Mouse (Mus musculus): ENCODE results near the gene Mettl14. TPM values are rescaled to one million over a fixed set of nuclear protein-coding genes. Genes with fewer than 3 reads are reported as not detected.
"Not testable (repeated sequence)": the region's sequence is repeated elsewhere in the genome, so short reads cannot be mapped to it uniquely, and the experiment has no call there.

Gene Mettl14
- polyA plus RNA-seq, 1 experiment from 2014 or later = 17.6 TPM

DNA sequence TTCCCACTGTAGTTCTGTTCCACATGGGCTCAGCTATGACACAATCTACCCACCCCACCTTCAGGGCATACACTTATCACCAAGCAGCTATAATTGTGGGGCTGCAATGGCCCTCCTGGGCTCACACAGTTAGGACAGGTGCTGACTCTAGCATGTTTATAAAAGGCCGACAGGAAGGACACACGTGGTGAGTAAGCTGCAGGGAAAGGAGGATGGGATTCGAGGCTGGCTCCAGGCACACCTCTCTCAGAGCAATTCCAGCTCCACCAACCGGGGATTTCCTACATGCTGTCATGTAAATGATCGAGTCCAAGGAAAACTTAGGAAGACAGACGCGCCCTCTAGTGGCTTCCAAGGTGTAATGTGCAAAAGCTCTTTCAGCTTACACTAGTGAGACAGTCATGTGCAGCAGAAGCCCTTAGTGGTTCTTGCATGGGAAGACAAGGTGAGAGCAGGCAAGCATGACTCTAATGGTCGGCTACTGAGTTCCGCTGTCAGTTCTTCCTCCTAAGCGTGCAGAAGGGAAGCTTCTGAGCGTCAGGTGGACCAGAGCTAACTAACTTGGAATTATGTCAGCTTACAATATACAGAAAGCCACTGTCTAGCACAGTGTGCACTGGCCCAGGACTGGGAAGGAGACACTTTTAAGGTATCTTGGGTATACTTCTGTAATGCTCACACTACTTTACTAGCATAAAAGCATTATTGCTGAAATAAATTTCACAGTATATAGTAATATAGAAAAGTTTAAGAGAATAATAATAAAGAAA lies 14.0 kb downstream of the Mettl14 start:
- ATAC-seq = peak; percentile 74
- Histone ChIP-seq H3K27ac (ENCODE audit: low read depth, low read length) (no peak overlapping the region), H3K4me2 (ENCODE audit: low read length) (no peak overlapping the region), H3K9me3 (replicated peaks; ENCODE audit: control insufficient read depth, low read length) (no peaks in the 10 kb centered on the region), H3K4me3 (ENCODE audit: low read depth, low read length) (no peak overlapping the region), H3K27me3 (replicated peaks; ENCODE audit: control insufficient read depth, insufficient read depth, low read length) (no peaks in the 10 kb centered on the region), H3K36me3 (ENCODE audit: control insufficient read depth, insufficient read depth, low read length) (peaks cover 63% of the 10 kb centered on the region), H3K9ac (ENCODE audit: low read length) (no peak overlapping the region), H3K4me1 (ENCODE audit: control insufficient read depth, insufficient read depth, low read length) (no peaks in the 10 kb centered on the region)
- 32% methylated on average over 11 of the region's 11 CpGs for WGBS
- peak; percentile 87 for DNase-seq (ENCODE audit: low spot score)

DNA sequence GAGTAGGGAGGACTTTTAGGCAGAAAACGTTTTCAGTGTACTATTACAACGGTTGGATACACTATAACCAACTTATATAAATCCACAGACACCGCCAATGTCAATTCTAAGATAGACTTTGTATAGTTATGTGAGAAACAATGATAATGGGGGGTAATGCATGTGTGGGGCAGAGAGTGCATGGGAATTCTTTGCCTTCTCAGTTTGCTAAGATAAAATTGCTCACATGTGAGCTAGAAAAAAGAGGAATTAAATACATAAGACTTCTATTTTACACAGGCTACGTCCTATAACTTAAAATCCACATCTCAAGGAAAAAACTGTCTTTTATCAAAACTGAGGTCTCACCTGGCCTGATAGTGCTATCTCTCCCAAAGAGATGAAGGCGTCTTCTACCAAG lies 15.0 kb downstream of the Mettl14 start:
- H3K4me3 ChIP-seq (ENCODE audit: low read depth, low read length) = no peak overlapping the region

DNA sequence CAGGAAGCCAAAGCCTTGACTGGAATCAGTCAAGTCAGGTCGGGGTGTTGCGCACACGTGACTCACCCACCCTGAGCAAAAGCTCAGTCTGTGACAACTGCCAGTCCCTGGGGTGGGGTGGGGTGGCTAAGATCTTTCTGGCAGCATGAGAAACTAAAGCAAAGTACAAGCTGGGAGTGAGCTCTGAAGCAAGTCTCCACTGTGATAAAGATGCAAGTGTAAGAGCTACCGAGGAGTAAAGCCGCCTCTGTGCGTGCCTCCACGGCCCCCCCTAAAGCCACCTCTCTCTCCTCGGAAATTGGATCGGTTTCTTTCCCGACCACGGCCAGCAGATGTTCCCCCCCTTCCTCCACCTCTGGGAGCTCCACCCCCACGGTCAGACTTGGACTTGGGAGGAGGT lies 16.7 kb downstream of the Mettl14 start:
- no peaks in the 10 kb centered on the region for H3K4me1 ChIP-seq (ENCODE audit: control insufficient read depth, insufficient read depth, low read length)
- H3K9ac ChIP-seq (ENCODE audit: low read length) = no peak overlapping the region
- no peak overlapping the region for H3K27ac ChIP-seq (ENCODE audit: low read depth, low read length)
- WGBS = 91% methylated on average over 12 of the region's 12 CpGs
- no peak overlapping the region for H3K4me3 ChIP-seq (ENCODE audit: low read depth, low read length)
- ATAC-seq = no peak
- H3K9me3 ChIP-seq (replicated peaks; ENCODE audit: control insufficient read depth, low read length) = no peaks in the 10 kb centered on the region
- no peaks in the 10 kb centered on the region for H3K27me3 ChIP-seq (replicated peaks; ENCODE audit: control insufficient read depth, insufficient read depth, low read length)
- peaks cover 56% of the 10 kb centered on the region for H3K36me3 ChIP-seq (ENCODE audit: control insufficient read depth, insufficient read depth, low read length)
- DNase-seq (ENCODE audit: low spot score) = no peak
- no peak overlapping the region for H3K4me2 ChIP-seq (ENCODE audit: low read length)

More for the DNA sequence above, 15.0 kb downstream of the Mettl14 start:
- Histone ChIP-seq H3K36me3 (ENCODE audit: control insufficient read depth, insufficient read depth, low read length) (peaks cover 63% of the 10 kb centered on the region), H3K27ac (ENCODE audit: low read depth, low read length) (no peak overlapping the region), H3K4me2 (ENCODE audit: low read length) (no peak overlapping the region), H3K9ac (ENCODE audit: low read length) (no peak overlapping the region), H3K27me3 (replicated peaks; ENCODE audit: control insufficient read depth, insufficient read depth, low read length) (no peaks in the 10 kb centered on the region), H3K4me1 (ENCODE audit: control insufficient read depth, insufficient read depth, low read length) (no peaks in the 10 kb centered on the region), H3K9me3 (replicated peaks; ENCODE audit: control insufficient read depth, low read length) (no peaks in the 10 kb centered on the region)
- no peak for DNase-seq (ENCODE audit: low spot score)
- no peak for ATAC-seq
- 96% methylated on average over 5 of the region's 5 CpGs for WGBS

DNA sequence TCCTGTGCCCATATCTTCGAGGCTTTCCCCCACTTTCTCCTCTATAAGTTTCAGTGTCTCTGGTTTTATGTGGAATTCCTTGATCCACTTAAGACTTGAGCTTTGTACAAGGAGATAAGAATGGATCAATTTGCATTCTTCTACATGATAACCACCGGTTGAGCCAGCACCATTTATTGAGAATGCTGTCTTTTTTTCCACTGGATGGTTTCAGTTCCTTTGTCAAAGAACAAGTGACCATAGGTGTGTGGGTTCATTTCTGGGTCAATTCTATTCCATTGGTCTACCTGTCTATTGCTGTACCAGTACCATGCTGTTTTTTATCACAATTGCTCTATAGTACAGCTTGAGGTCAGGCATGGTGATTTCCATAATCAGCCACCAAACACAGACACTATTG lies 19.1 kb downstream of the Mettl14 start:
- not testable (repeated sequence) for H3K27ac ChIP-seq (ENCODE audit: low read depth, low read length); DNase-seq (ENCODE audit: low spot score); H3K27me3 ChIP-seq (replicated peaks; ENCODE audit: control insufficient read depth, insufficient read depth, low read length); ATAC-seq; H3K9me3 ChIP-seq (replicated peaks; ENCODE audit: control insufficient read depth, low read length); H3K4me2 ChIP-seq (ENCODE audit: low read length); H3K4me3 ChIP-seq (ENCODE audit: low read depth, low read length); H3K4me1 ChIP-seq (ENCODE audit: control insufficient read depth, insufficient read depth, low read length); H3K9ac ChIP-seq (ENCODE audit: low read length)
- 93% methylated on average over 2 of the region's 2 CpGs for WGBS
- H3K36me3 ChIP-seq (ENCODE audit: control insufficient read depth, insufficient read depth, low read length) = peaks cover 49% of the 10 kb centered on the region

DNA sequence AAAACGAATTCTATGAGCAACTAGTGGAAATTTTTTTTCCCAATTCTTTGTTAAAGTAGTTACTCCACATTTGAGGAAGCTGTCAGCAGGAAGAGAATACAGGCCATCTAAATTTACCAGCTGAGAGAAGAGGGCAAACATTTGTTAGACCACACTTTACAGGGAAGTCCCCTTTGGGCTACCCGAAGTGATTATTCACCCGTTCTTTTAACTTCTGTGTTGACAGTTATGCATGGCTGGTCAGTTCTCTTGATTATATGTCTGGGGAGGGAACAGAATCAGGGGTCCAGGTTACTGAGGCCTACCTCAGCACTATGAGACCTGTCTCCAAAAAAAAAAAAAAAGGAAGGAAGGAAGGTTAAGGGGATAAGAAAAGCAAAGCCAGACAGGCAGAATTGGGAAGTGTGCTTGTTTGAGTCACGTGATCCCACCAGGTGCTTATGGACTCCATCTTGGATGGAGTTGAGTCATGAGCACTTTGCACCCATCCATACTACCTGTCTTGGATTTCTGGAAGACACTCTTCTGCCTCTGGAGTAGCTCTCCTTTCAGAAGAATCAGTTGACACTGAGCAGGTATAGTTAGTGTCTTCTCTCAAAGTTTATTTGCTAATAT lies 29.4 kb downstream of the Mettl14 start:
- DNase-seq (ENCODE audit: low spot score) (no peak), ATAC-seq (no peak)
- H3K36me3 ChIP-seq (ENCODE audit: control insufficient read depth, insufficient read depth, low read length) = no peaks in the 10 kb centered on the region
- no peak overlapping the region for H3K27ac ChIP-seq (ENCODE audit: low read depth, low read length)
- H3K4me1 ChIP-seq (ENCODE audit: control insufficient read depth, insufficient read depth, low read length) = no peaks in the 10 kb centered on the region
- WGBS = 83% methylated on average over 4 of the region's 4 CpGs
- no peak overlapping the region for H3K4me3 ChIP-seq (ENCODE audit: low read depth, low read length)
- no peaks in the 10 kb centered on the region for H3K27me3 ChIP-seq (replicated peaks; ENCODE audit: control insufficient read depth, insufficient read depth, low read length)
- H3K9me3 ChIP-seq (replicated peaks; ENCODE audit: control insufficient read depth, low read length) = no peaks in the 10 kb centered on the region
- no peak overlapping the region for H3K9ac ChIP-seq (ENCODE audit: low read length)
- H3K4me2 ChIP-seq (ENCODE audit: low read length) = no peak overlapping the region

DNA sequence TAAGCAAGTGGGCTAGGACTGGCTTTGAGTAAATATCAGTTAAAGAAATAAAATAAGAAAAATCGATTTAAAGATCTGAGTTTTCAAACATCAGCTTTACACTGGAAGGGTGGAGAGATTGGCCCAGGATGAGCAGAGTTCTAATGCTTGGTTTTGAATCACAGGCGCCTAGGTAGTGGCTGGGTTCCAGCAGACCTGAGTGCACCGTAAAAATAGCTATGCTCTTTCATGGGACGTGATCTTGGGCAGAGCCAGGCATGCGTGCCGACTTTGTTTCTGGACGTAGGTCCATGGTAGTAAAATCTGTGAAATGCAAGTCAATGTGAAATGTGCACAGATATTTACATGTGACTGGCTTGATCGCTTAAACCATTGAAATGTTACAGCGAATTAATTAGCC lies 31.5 kb downstream of the Mettl14 start:
- DNase-seq (ENCODE audit: low spot score) = no peak
- no peak overlapping the region for H3K4me2 ChIP-seq (ENCODE audit: low read length)
- no peak for ATAC-seq
- no peak overlapping the region for H3K4me3 ChIP-seq (ENCODE audit: low read depth, low read length)
- WGBS = 89% methylated on average over 9 of the region's 9 CpGs
- no peaks in the 10 kb centered on the region for H3K27me3 ChIP-seq (replicated peaks; ENCODE audit: control insufficient read depth, insufficient read depth, low read length)
- H3K4me1 ChIP-seq (ENCODE audit: control insufficient read depth, insufficient read depth, low read length) = no peaks in the 10 kb centered on the region
- no peak overlapping the region for H3K27ac ChIP-seq (ENCODE audit: low read depth, low read length)
- no peaks in the 10 kb centered on the region for H3K36me3 ChIP-seq (ENCODE audit: control insufficient read depth, insufficient read depth, low read length)
- H3K9ac ChIP-seq (ENCODE audit: low read length) = no peak overlapping the region
- H3K9me3 ChIP-seq (replicated peaks; ENCODE audit: control insufficient read depth, low read length) = no peaks in the 10 kb centered on the region

DNA sequence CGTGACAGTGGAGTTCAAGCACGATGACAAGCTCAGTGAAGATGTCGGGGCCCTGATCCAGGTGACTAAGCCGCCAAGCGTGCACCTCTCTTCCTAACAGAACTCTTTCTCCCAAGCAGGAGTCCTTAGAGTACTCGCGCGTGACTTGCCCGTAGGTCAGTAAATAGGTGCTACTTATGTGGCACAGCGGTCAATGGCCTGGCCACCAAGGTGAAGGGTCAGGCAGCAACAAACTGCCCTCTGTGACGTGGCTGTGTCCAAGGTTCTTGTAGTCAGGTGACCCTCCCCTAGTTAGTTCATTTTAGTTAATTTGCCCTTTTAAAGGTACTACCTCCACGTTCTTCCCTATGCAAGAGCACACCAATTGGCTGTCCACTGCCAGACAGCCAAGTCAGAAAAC lies 32.2 kb downstream of the Mettl14 start:
- Histone ChIP-seq H3K36me3 (ENCODE audit: control insufficient read depth, insufficient read depth, low read length) (no peaks in the 10 kb centered on the region), H3K9me3 (replicated peaks; ENCODE audit: control insufficient read depth, low read length) (no peaks in the 10 kb centered on the region), H3K27ac (ENCODE audit: low read depth, low read length) (no peak overlapping the region), H3K27me3 (replicated peaks; ENCODE audit: control insufficient read depth, insufficient read depth, low read length) (no peaks in the 10 kb centered on the region), H3K4me1 (ENCODE audit: control insufficient read depth, insufficient read depth, low read length) (no peaks in the 10 kb centered on the region), H3K4me3 (ENCODE audit: low read depth, low read length) (no peak overlapping the region), H3K4me2 (ENCODE audit: low read length) (no peak overlapping the region), H3K9ac (ENCODE audit: low read length) (no peak overlapping the region)
- no peak for DNase-seq (ENCODE audit: low spot score)
- 93% methylated on average over 12 of the region's 12 CpGs for WGBS
- ATAC-seq = no peak

DNA sequence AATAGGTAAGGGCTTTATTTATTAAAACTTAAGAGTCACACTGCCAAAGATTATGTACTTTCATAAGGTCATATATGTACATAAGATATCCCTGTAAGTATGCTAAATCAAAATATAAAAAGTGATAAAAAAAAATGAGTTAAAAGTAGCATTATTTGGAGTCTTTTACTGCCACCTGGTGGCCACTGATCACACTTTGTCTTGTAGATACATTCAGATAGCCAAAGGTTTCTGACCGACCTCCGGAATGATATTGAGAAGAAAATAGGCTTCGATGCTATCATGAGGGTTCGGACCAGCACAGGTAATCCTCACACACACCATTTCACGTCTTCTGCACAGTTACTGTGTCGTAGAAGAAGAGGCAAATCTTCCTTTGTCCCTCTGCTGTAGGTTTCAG lies 32.7 kb downstream of the Mettl14 start:
- no peak overlapping the region for H3K4me2 ChIP-seq (ENCODE audit: low read length)
- H3K36me3 ChIP-seq (ENCODE audit: control insufficient read depth, insufficient read depth, low read length) = no peaks in the 10 kb centered on the region
- 70% methylated on average over 6 of the region's 6 CpGs for WGBS
- DNase-seq (ENCODE audit: low spot score) = peak; percentile 86
- no peak overlapping the region for H3K27ac ChIP-seq (ENCODE audit: low read depth, low read length)
- H3K27me3 ChIP-seq (replicated peaks; ENCODE audit: control insufficient read depth, insufficient read depth, low read length) = no peaks in the 10 kb centered on the region
- no peak for ATAC-seq
- H3K9me3 ChIP-seq (replicated peaks; ENCODE audit: control insufficient read depth, low read length) = no peaks in the 10 kb centered on the region
- no peaks in the 10 kb centered on the region for H3K4me1 ChIP-seq (ENCODE audit: control insufficient read depth, insufficient read depth, low read length)
- H3K4me3 ChIP-seq (ENCODE audit: low read depth, low read length) = no peak overlapping the region
- H3K9ac ChIP-seq (ENCODE audit: low read length) = no peak overlapping the region

DNA sequence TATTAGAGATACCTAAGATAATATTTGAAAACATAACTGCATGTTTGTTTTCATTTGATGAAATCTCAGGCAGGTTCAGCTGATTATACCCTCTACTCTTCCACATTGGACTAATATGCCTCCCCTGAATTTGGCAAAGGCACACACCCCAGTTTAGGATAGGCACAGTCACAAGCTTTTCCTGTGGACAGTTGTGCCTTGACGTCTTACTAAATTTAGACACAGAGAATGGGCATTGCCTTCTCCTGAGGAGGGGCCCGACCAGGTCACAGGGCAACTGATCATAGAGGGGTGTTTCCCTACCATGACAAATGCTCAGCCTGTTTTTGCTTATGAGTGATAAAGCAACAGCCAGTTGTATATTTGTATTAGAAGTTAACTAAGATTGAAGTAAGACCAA lies 34.4 kb downstream of the Mettl14 start:
- Histone ChIP-seq H3K4me1 (ENCODE audit: control insufficient read depth, insufficient read depth, low read length) (no peaks in the 10 kb centered on the region), H3K27me3 (replicated peaks; ENCODE audit: control insufficient read depth, insufficient read depth, low read length) (no peaks in the 10 kb centered on the region), H3K4me3 (ENCODE audit: low read depth, low read length) (no peak overlapping the region), H3K4me2 (ENCODE audit: low read length) (no peak overlapping the region), H3K27ac (ENCODE audit: low read depth, low read length) (no peak overlapping the region), H3K9me3 (replicated peaks; ENCODE audit: control insufficient read depth, low read length) (no peaks in the 10 kb centered on the region), H3K36me3 (ENCODE audit: control insufficient read depth, insufficient read depth, low read length) (no peaks in the 10 kb centered on the region), H3K9ac (ENCODE audit: low read length) (no peak overlapping the region)
- ATAC-seq (no peak), DNase-seq (ENCODE audit: low spot score) (no peak)
- WGBS = 82% methylated on average over 2 of the region's 2 CpGs
